Mouse (Mus musculus) left cerebral cortex, postnatal 36 days (tissue): ENCODE measurements around the gene Rrp8. TPM values are rescaled to one million over a fixed set of nuclear protein-coding genes. Genes with fewer than 3 reads are reported as not detected.
"Not testable (repeated sequence)": the region's sequence is repeated elsewhere in the genome, so short reads cannot be mapped to it uniquely, and the experiment has no call there.

ENCODE experiments used
- DNase-seq, 2 experiments: peaks; one replicate each; pipeline ENCODE4 v3.0.0; 2021 to 2022; ENCODE audit warnings: low spot score in 2 of 2, mixed read lengths in 1 of 2
- intact Hi-C: fragments of 180-260 bp; cut with DNase I; formaldehyde crosslinking; loops from one replicate; pipeline ENCODE4 v1.15.1; 2025
- total RNA-seq, 2 experiments: library from RNA; stranded (reverse); gene quantifications; 2 replicates each; pipeline ENCODE4 v1.2.3; 2021

The Rrp8 gene
- total RNA-seq, 2 experiments from 2014 or later, result 13.0 to 14.0 TPM

- intact Hi-C loops, result no loop called here
- peak; percentile 90 to 93 for DNase-seq
Measured at GRCm38 (mm10) chr7:105751491-105752433, 14.6 kb upstream of the Rrp8 start, which contains the start of gene Tpp1. Gene Tpp1, minus strand, starts transcription at chr7:105752235.

GRCm38 (mm10) chr7:105747776-105748175 lies 10.6 kb upstream of the Rrp8 start:
- DNase-seq, result no peak

GRCm38 (mm10) chr7:105743926-105744590 lies 6.9 kb upstream of the Rrp8 start, which contains the start of gene Taf10:
Gene Taf10, minus strand, starts transcription at chr7:105744361.
- DNase-seq, result peak; percentile 87 to 88
- intact Hi-C loops, result loop anchor here (2.0 to 5.0 kb wide), 2 partner anchors 67 to 187 kb away; partner anchors contain the start of gene Mrpl17

More at GRCm38 (mm10) chr7:105747776-105748175, 10.6 kb upstream of the Rrp8 start:
- intact Hi-C loops, result no loop called here

- intact Hi-C loops, result loop anchor here (5.0 kb wide), 1 partner anchor 186 kb away; no protein-coding TSS in a partner anchor
- not testable (repeated sequence) for DNase-seq
Measured at GRCm38 (mm10) chr7:105743246-105743925, 6.2 kb upstream of the Rrp8 start.

- not testable (repeated sequence) for DNase-seq
- intact Hi-C loops, result loop anchor here (5.0 kb wide), 1 partner anchor 185 kb away; no protein-coding TSS in a partner anchor
Measured at GRCm38 (mm10) chr7:105742539-105743215, 5.5 kb upstream of the Rrp8 start.

- intact Hi-C loops, result loop anchor here (5.0 kb wide), 1 partner anchor 185 kb away; no protein-coding TSS in a partner anchor
- DNase-seq, result no peak
Measured at GRCm38 (mm10) chr7:105741978-105742377, 4.8 kb upstream of the Rrp8 start.

- no peak for DNase-seq
- intact Hi-C loops, result loop anchor here (5.0 kb wide), 1 partner anchor 184 kb away; no protein-coding TSS in a partner anchor
Measured at GRCm38 (mm10) chr7:105740851-105741250, 3.7 kb upstream of the Rrp8 start.

GRCm38 (mm10) chr7:105740089-105740795 lies 3.1 kb upstream of the Rrp8 start:
- intact Hi-C loops, result loop anchor here (5.0 kb wide), 1 partner anchor 183 kb away; no protein-coding TSS in a partner anchor
- no peak for DNase-seq

GRCm38 (mm10) chr7:105738948-105739347 lies 1.8 kb upstream of the Rrp8 start:
- no peak for DNase-seq
- intact Hi-C loops, result loop anchor here (5.0 kb wide), 1 partner anchor 107 kb away; the partner anchor contains the start of gene Trim3

GRCm38 (mm10) chr7:105738286-105738685 lies 1.1 kb upstream of the Rrp8 start:
- intact Hi-C loops, result loop anchor here (5.0 kb wide), 1 partner anchor 106 kb away; the partner anchor contains the start of gene Trim3
- no peak for DNase-seq

- intact Hi-C loops, result loop anchor here (5.0 kb wide), 1 partner anchor 105 kb away; the partner anchor contains the start of gene Trim3
- DNase-seq, result no peak
Measured at GRCm38 (mm10) chr7:105737648-105738047, 463 bp upstream of the Rrp8 start.

GRCm38 (mm10) chr7:105736264-105736901 lies 802 bp downstream of the Rrp8 start, which contains the start of gene Ilk:
Gene Ilk, plus strand, starts transcription at chr7:105736592.
- intact Hi-C loops, result loop anchor here (1.0 to 5.0 kb wide), 2 partner anchors 75 to 104 kb away; partner anchors contain the start of genes Mrpl17 and Trim3
- peak; percentile 91 to 94 for DNase-seq

- DNase-seq, result not testable (repeated sequence)
- intact Hi-C loops, result loop anchor here (5.0 kb wide), 1 partner anchor 103 kb away; the partner anchor contains the start of gene Trim3
Measured at GRCm38 (mm10) chr7:105735464-105735863, 1.7 kb downstream of the Rrp8 start.

GRCm38 (mm10) chr7:105734826-105735225 lies 2.4 kb downstream of the Rrp8 start:
- intact Hi-C loops, result loop anchor here (5.0 kb wide), 1 partner anchor 103 kb away; the partner anchor contains the start of gene Trim3
- DNase-seq, result no peak

- intact Hi-C loops, result no loop called here
Measured at GRCm38 (mm10) chr7:105733836-105734235, 3.3 kb downstream of the Rrp8 start.

GRCm38 (mm10) chr7:105728701-105729428 lies 8.3 kb downstream of the Rrp8 start:
- intact Hi-C loops, result no loop called here
- no peak for DNase-seq

More at GRCm38 (mm10) chr7:105733836-105734235, 3.3 kb downstream of the Rrp8 start:
- no peak for DNase-seq
